Mouse (Mus musculus) ES-E14 (cell line): ENCODE results near the gene 4930502E18Rik. TPM values are rescaled to one million over a fixed set of nuclear protein-coding genes. Genes with fewer than 3 reads are reported as not detected.
A peak's percentile ranks its signal among the peaks of the same experiment; 100 is the strongest.

Source experiments
- DNase-seq: peaks from one replicate; pipeline ENCODE4 v3.0.0-alpha.2; 2013; ENCODE audit warnings: low read depth, low spot score
- H3K27ac ChIP-seq: 2 replicates; pipeline ENCODE4 v1.5.1; 2012; ENCODE audit warnings: low read depth, mild to moderate bottlenecking, low read length, moderate library complexity, mixed read lengths; ENCODE audit not compliant: poor library complexity, insufficient read depth, severe bottlenecking
- H3K36me3 ChIP-seq: 2 replicates; pipeline ENCODE4 v1.6.1; 2012; ENCODE audit warnings: mild to moderate bottlenecking, low read length, moderate library complexity, mixed read lengths; ENCODE audit not compliant: control insufficient read depth, poor library complexity, insufficient read depth, severe bottlenecking
- H3K4me1 ChIP-seq, 2 experiments: fragments of 150-350 bp in 1 of 2; sonication (generic) in 1 of 2; 2 replicates each; pipeline ENCODE4 v1.6.1; 2012; ENCODE audit warnings: low read length in 2 of 2, mild to moderate bottlenecking in 1 of 2, mixed read lengths in 1 of 2; ENCODE audit not compliant: control insufficient read depth in 2 of 2, insufficient read depth in 2 of 2, poor library complexity in 1 of 2
- H3K4me3 ChIP-seq, 2 experiments: fragments of 150-350 bp in 1 of 2; sonication (generic) in 1 of 2; 2 replicates each; pipeline ENCODE4 v1.5.1; 2012; ENCODE audit warnings: low read length in 2 of 2, low read depth in 1 of 2, mild to moderate bottlenecking in 1 of 2, mixed read lengths in 1 of 2; ENCODE audit not compliant: insufficient read depth in 1 of 2, poor library complexity in 1 of 2, severe bottlenecking in 1 of 2
- H3K9ac ChIP-seq: 2 replicates; pipeline ENCODE4 v1.6.1; 2012; ENCODE audit warnings: low read depth, mild to moderate bottlenecking, low read length, mixed read lengths; ENCODE audit not compliant: poor library complexity, insufficient read depth, severe bottlenecking
- H3K9me3 ChIP-seq: fragments of 150-350 bp; sonication (generic); 2 replicates; pipeline ENCODE4 v1.6.1; 2012; ENCODE audit warnings: low read depth, mild to moderate bottlenecking, low read length; ENCODE audit not compliant: control insufficient read depth, insufficient read depth
- CHD2 ChIP-seq: IDR thresholded peaks from 2 replicates; pipeline ENCODE4 v1.6.1; 2014; ENCODE audit warnings: mild to moderate bottlenecking, low read depth, low read length, inconsistent platforms
- HCFC1 ChIP-seq: IDR thresholded peaks from 2 replicates; pipeline ENCODE4 v1.6.1; 2012; ENCODE audit warnings: low read length, inconsistent platforms, borderline replicate concordance; ENCODE audit not compliant: insufficient read depth
- MAFK ChIP-seq: IDR thresholded peaks from 2 replicates; pipeline ENCODE4 v1.6.1; 2014; ENCODE audit warnings: mild to moderate bottlenecking, low read depth, low read length, inconsistent platforms; ENCODE audit not compliant: insufficient read depth
- ZC3H11A ChIP-seq: IDR thresholded peaks from 2 replicates; pipeline ENCODE4 v1.6.1; 2012; ENCODE audit warnings: low read depth, mild to moderate bottlenecking, inconsistent platforms, low read length, borderline replicate concordance
- ZNF384 ChIP-seq: IDR thresholded peaks from 2 replicates; pipeline ENCODE4 v1.6.1; 2012; ENCODE audit warnings: low read depth, low read length, inconsistent platforms
- in situ Hi-C, 2 experiments: fragments of 600-800 bp; cut with MboI; formaldehyde crosslinking; loops; one replicate each; pipeline ENCODE4 v1.15.1; 2025; ENCODE audit warnings: low sequenced_read_pairs in 2 of 2, inconsistent platforms in 1 of 2; ENCODE audit not compliant: unreplicated experiment in 2 of 2
- total RNA-seq: library from RNA; depleted of rRNA; stranded (reverse); fragments of 300-350 nt; gene quantifications from 2 replicates; pipeline ENCODE4 v1.2.3, GENCODE M21; 2012; rRNA removed

Gene 4930502E18Rik
- total RNA-seq, 1 experiment = 4.4 TPM

DNA sequence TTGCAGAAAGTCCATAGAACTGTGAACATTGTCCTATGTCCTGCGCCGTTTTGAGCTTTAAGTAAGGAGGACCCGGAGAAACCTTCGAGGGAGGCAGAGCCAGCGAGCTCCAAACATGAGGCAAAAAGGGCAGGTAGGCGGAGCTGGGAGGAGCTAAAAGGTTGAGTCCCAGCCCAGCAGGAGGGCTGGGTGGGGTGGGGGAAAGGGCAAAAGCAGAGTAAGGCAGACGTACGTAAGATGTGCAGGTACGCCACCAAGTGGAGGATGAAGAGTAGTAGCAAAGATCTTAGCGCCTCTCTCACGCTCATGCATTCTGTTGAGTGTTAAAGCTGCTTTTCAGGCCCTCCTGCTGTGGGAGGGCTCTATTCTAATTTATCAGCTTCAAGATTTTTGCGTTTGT, 51.6 kb downstream of the 4930502E18Rik start, which contains the start of gene Zfp36l3:
Gene Zfp36l3, minus strand, starts transcription at position 119 of the 400 bp plus-strand sequence.
- no peak within 1 kb of the TSS for H3K27ac ChIP-seq
- peak; percentile 78 for DNase-seq
- H3K9ac ChIP-seq = no peak within 1 kb of the TSS
- in situ Hi-C loops = no loop called here
- H3K9me3 ChIP-seq = no peaks in the 10 kb centered on the region
- H3K4me1 ChIP-seq = no peaks in the 10 kb centered on the region
- peak within 1 kb of the TSS; percentile 24 to 30; a peak in 2 of 4 replicates for H3K4me3 ChIP-seq
- no peaks in the 10 kb centered on the region for H3K36me3 ChIP-seq
- TF ChIP-seq CHD2 (no peak), HCFC1 (no peak), MAFK (no peak), ZNF384 (no peak), ZC3H11A (no peak)

Other genes starting within 250 kb of the 4930502E18Rik start
- gene Rtl8c, start 116.8 kb upstream of the 4930502E18Rik start, total RNA-seq = 1.7 TPM in 1 of 2 replicates, not detected in the other
- not detected in 2 replicates for gene Gm14597, start 115.8 kb upstream of the 4930502E18Rik start, total RNA-seq
- gene Rtl8a, start 81.1 kb upstream of the 4930502E18Rik start, total RNA-seq = 4.9 and 11.9 TPM in 2 replicates
- 6.5 and 11.7 TPM in 2 replicates for gene Rtl8b, start 54.4 kb upstream of the 4930502E18Rik start, total RNA-seq
- 0.26 and 10.1 TPM in 2 replicates for gene 1700013H16Rik, start 33.0 kb downstream of the 4930502E18Rik start, total RNA-seq
- 0.74 and 4.4 TPM in 2 replicates for gene Zfp36l3, start 51.6 kb downstream of the 4930502E18Rik start, total RNA-seq
- gene Xlr, start 72.9 kb downstream of the 4930502E18Rik start, total RNA-seq = 0.45 TPM in 1 of 2 replicates, not detected in the other